Mouse (Mus musculus): Measurements from ENCODE around the gene Klra3. TPM values are rescaled to one million over a fixed set of nuclear protein-coding genes. Genes with fewer than 3 reads are reported as not detected.
"Not testable (repeated sequence)": the region's sequence is repeated elsewhere in the genome, so short reads cannot be mapped to it uniquely, and the experiment has no call there.

The Klra3 gene
- not detected for total RNA-seq (2021)

GRCm38 (mm10) chr6:130337411-130337810, at the start of gene Klra3:
Klra3 (minus strand) TSS chr6:130337574.
- DNase-seq, result no peak
- intact Hi-C loops (cut with DNase I), result no loop called here

DNA sequence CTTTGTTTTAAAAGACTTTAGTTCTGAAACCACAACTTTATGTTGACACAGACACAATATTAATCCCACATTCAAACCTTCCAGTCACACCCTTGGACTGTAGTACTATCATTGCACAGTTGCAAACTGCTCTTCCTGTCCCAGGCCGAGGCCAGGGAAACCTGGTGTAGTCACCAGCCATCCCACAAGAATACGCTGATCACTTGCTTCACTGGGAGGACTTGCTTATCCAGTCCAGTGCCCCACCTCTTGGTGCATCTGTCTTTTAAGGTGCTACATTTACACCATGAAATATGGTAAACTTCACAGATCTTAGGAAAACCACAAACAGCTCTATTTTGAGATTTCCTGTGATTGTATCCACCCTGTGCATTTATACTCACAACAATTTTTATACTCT, 49.4 kb upstream of the Klra3 start, which contains the start of gene Klra1:
Klra1 (minus strand) TSS at position 125 of the 400 bp plus-strand sequence.
- DNase-seq, result no peak
- intact Hi-C loops (cut with DNase I), result no loop called here

- intact Hi-C loops (cut with DNase I), result no loop called here
- no peak for DNase-seq
Observed at GRCm38 (mm10) chr6:130385803-130386202, 48.4 kb upstream of the Klra3 start.

- DNase-seq, result no peak
- intact Hi-C loops (cut with DNase I), result no loop called here
Observed at GRCm38 (mm10) chr6:130382375-130382774, 45.0 kb upstream of the Klra3 start.

GRCm38 (mm10) chr6:130345381-130345780, 8.0 kb upstream of the Klra3 start:
- DNase-seq; intact Hi-C loops (cut with DNase I): not testable (repeated sequence)

DNA sequence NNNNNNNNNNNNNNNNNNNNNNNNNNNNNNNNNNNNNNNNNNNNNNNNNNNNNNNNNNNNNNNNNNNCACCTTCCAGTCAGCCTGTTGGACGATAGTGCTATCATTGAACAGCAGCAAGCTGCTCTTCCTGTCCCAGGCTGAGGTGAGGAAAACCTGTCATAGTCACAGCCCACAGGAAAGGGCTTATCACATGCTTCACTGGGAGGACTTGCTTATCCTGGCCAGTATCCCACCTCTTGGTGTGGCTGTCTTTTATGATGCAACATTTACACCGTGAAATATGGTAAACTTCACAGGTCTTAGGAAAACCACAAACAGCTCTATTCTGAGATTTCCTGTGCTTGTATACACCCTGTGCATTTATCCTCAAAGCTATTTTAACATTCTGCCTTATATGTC, 4.6 kb upstream of the Klra3 start:
- intact Hi-C loops (cut with DNase I); DNase-seq: not testable (repeated sequence)

DNA sequence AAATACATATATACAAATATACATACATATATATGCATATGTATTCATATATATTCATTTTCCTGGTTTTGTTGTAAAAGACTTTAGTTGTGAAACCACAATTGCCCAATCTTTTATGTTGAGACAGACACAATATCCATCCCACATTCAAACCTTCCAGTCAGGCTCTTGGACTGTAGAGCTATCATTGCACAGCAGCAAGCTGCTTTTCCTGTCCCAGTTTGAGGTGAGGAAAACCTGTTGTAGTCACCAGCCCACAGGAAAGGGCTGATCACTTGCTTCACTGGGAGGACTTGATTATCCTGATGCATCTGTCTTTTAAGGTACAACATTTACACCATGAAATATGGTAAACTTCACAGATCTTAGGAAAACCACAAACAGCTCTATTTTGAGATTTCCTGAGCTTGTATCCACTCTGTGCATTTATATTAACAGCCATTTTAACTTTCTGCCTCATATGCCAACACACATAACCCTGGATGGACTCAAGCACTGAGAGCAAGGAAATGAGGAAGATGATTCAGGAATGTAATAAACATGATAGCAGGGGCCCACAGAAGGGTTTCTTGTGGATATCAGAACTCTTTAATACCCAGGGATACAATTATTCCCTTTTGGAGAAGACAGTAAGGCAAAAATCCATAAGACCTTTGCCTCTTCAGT, 49.3 kb downstream of the Klra3 start:
- intact Hi-C loops (cut with DNase I), result no loop called here
- no peak for DNase-seq

- DNase-seq; intact Hi-C loops (cut with DNase I): not testable (repeated sequence)
Observed at GRCm38 (mm10) chr6:130281828-130282227, 55.5 kb downstream of the Klra3 start, which contains the start of gene Klra10. Klra10 (minus strand) TSS chr6:130281928.

Other genes with a start within 250 kb of the Klra3 start
- gene Klra8, start 207.7 kb downstream of the Klra3 start, total RNA-seq (2021), result not detected
- gene Klra9, start 144.5 kb downstream of the Klra3 start, total RNA-seq (2021), result 1 to 10 TPM; 1.3 to 1.9 TPM
- gene Klra7, start 104.3 kb downstream of the Klra3 start, total RNA-seq (2021), result not detected
- under 1 TPM in 1 of 2 experiments, not detected in 1; 0.67 TPM for gene Klra10, start 55.6 kb downstream of the Klra3 start, total RNA-seq (2021)
- gene Klra1, start 49.3 kb upstream of the Klra3 start, total RNA-seq (2021), result not detected

Measured in heart, postnatal 36 days (tissue).